Mouse (Mus musculus) G1E (cell line): ENCODE results near the gene Isoc2b.

Experiments
- CTCF ChIP-seq: IDR thresholded peaks from 2 replicates; pipeline ENCODE4 v1.5.1; 2012; ENCODE audit warnings: low read depth, low read length, inconsistent platforms, mixed read lengths
- GATA1 ChIP-seq: IDR thresholded peaks from 2 replicates; pipeline ENCODE4 v1.6.1; 2012; ENCODE audit warnings: borderline replicate concordance, low read length, inconsistent platforms, mixed read lengths
- GATA2 ChIP-seq: IDR thresholded peaks from 2 replicates; pipeline ENCODE4 v1.6.1; 2012; ENCODE audit warnings: low read depth, low read length, inconsistent platforms, borderline replicate concordance
- POLR2AphosphoS5 ChIP-seq: IDR thresholded peaks from 2 replicates; pipeline ENCODE4 v1.6.1; 2012; ENCODE audit warnings: low read depth, low read length, inconsistent platforms; ENCODE audit not compliant: insufficient replicate concordance
- TAL1 ChIP-seq: conservative IDR thresholded peaks from 2 replicates; pipeline ENCODE4 v1.6.1; 2012; ENCODE audit warnings: low read depth, low read length, inconsistent platforms, mixed read lengths

DNA sequence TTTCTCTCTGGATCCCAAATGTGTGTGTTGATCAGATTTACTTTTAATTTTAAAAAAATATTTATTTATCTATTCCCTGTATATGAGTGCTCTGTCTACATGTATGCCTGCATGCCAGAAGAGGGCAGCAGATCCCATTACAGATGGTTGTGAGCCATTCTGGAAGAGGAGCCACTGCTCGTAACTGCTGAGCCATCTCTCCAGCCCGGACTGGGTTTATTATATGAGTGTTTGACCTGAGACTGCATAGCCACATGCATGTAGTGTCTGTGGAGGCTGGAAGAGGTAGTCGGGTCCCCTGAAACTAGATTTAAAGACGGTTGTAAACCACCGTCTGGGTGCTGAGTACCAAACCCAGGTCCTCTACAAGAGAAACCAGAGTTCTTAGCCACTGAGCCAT lies 5.0 kb downstream of the Isoc2b start:
- no peak for TF ChIP-seq CTCF
- no peak for TF ChIP-seq TAL1
- TF ChIP-seq POLR2AphosphoS5 = no peak
- no peak for TF ChIP-seq GATA1
- no peak for TF ChIP-seq GATA2
